Mouse (Mus musculus): ENCODE data around the gene Lrrc39. TPM values are rescaled to one million over a fixed set of nuclear protein-coding genes. Genes with fewer than 3 reads are reported as not detected.

Gene Lrrc39
- total RNA-seq, 2 experiments from 2014 or later, result 39.2 to 42.1 TPM

GRCm38 (mm10) chr3:116599705-116600104, 36.9 kb downstream of the Lrrc39 start:
- no peak for DNase-seq
- intact Hi-C loops (cut with DNase I; ENCODE audit: low total_unique reads), result loop anchor here (10.0 kb wide), 1 partner anchor 65 kb away; the partner anchor contains the start of gene Mfsd14a

GRCm38 (mm10) chr3:116601005-116601404, 38.2 kb downstream of the Lrrc39 start:
- no peak for DNase-seq
- intact Hi-C loops (cut with DNase I; ENCODE audit: low total_unique reads), result no loop called here

- DNase-seq, result no peak
- intact Hi-C loops (cut with DNase I; ENCODE audit: low total_unique reads), result no loop called here
Measured at GRCm38 (mm10) chr3:116601781-116602180, 39.0 kb downstream of the Lrrc39 start.

GRCm38 (mm10) chr3:116604570-116604969, 41.8 kb downstream of the Lrrc39 start:
- intact Hi-C loops (cut with DNase I; ENCODE audit: low total_unique reads), result no loop called here

GRCm38 (mm10) chr3:116614295-116614892, 51.6 kb downstream of the Lrrc39 start, which contains the start of gene Trmt13:
TSS of gene Trmt13 (minus strand) at chr3:116614587.
- DNase-seq, result no peak
- intact Hi-C loops (cut with DNase I; ENCODE audit: low total_unique reads), result no loop called here

More at GRCm38 (mm10) chr3:116604570-116604969, 41.8 kb downstream of the Lrrc39 start:
- DNase-seq, result no peak

DNA sequence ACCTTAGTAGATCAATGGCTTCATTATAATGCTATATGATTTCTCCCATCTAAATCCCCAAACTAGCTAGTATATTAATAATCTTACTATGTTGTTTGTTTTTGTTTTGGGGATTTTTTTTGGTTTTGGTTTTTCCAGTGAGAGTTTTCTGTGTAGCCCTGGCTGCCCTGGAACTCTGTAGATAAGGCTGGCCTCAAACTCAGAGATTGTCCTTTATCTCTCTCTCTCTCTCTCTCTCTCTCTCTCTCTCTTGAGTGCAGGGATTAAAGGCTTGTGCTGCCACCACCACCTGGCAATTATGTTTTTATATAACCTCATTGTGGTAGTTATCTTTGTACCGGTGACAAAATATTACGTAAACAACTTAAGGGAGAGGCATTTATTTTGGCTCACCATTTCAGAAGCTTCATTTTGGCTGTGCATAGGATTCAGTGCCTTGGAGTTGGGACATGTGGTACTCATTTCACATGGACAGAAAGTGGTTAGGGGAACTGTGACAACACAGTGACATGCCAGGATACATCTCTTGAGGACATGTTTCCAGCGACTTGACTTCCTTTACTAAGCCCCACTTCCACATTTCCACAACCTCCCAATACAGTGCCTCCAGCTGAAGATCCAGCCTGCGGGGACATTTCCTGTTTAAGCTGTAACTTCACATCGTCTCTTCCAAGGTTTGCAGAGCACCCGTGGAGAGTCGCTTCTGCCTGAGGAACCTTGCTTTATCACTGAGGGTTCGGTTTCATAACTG, 52.7 kb downstream of the Lrrc39 start:
- DNase-seq, result no peak
- intact Hi-C loops (cut with DNase I; ENCODE audit: low total_unique reads), result no loop called here

GRCm38 (mm10) chr3:116618855-116619254, 56.1 kb downstream of the Lrrc39 start:
- intact Hi-C loops (cut with DNase I; ENCODE audit: low total_unique reads), result no loop called here
- DNase-seq, result no peak

GRCm38 (mm10) chr3:116620636-116621370, 58.0 kb downstream of the Lrrc39 start:
- no peak for DNase-seq
- intact Hi-C loops (cut with DNase I; ENCODE audit: low total_unique reads), result no loop called here

- no peak for DNase-seq
- intact Hi-C loops (cut with DNase I; ENCODE audit: low total_unique reads), result no loop called here
Measured at GRCm38 (mm10) chr3:116622641-116623040, 59.9 kb downstream of the Lrrc39 start.

GRCm38 (mm10) chr3:116631459-116631858, 68.7 kb downstream of the Lrrc39 start:
- intact Hi-C loops (cut with DNase I; ENCODE audit: low total_unique reads), result no loop called here
- no peak for DNase-seq

Other genes with a start within 250 kb of the Lrrc39 start
- gene Cdc14a, start 138.9 kb upstream of the Lrrc39 start, total RNA-seq (2021), result 10 to 100 TPM; 17.0 to 23.9 TPM
- gene Rtca, start 54.8 kb upstream of the Lrrc39 start, total RNA-seq (2021), result 10 to 100 TPM; 23.2 to 24.3 TPM
- gene Dbt, start 49.9 kb upstream of the Lrrc39 start, total RNA-seq (2021), result 10 to 100 TPM; 26.7 to 28.3 TPM
- 1 to 10 TPM; 3.0 to 3.4 TPM for gene Sass6, start 32.0 kb downstream of the Lrrc39 start, total RNA-seq (2021)
- gene Trmt13, start 51.6 kb downstream of the Lrrc39 start, total RNA-seq (2021), result 1 to 10 TPM; 4.7 to 5.3 TPM
- 10 to 100 TPM; 13.4 to 14.3 TPM for gene Mfsd14a, start 99.7 kb downstream of the Lrrc39 start, total RNA-seq (2021)
- not detected for gene Gm43191, start 118.3 kb downstream of the Lrrc39 start, total RNA-seq (2021)
- 1 to 10 TPM; 8.2 to 8.9 TPM for gene Slc35a3, start 149.9 kb downstream of the Lrrc39 start, total RNA-seq (2021)
- gene Agl, start 245.2 kb downstream of the Lrrc39 start, total RNA-seq (2021), result 100 to 1,000 TPM; 546 to 661 TPM

Measured in gastrocnemius, postnatal 14 days (tissue).